Mouse (Mus musculus) heart, embryonic 13.5 days (tissue): ENCODE measurements around the gene Nudt4. TPM values are rescaled to one million over a fixed set of nuclear protein-coding genes. Genes with fewer than 3 reads are reported as not detected.

Experiments used
- ATAC-seq: fragments of 200-750 bp; cut with Nextera tagmentation; 2 replicates; pipeline ENCODE4 v1.8.0; 2017; ENCODE audit warnings: moderate TSS enrichment; ENCODE audit not compliant: insufficient number of reproducible peaks, low FRiP score, low TSS enrichment; ENCODE audit errors: extremely low read depth
- H3K27ac ChIP-seq: fragments of 300-500 bp; sonication (generic); replicated peaks from 2 replicates; pipeline ENCODE4 v1.5.1; 2015; ENCODE audit warnings: moderate library complexity, mild to moderate bottlenecking, inconsistent platforms
- H3K27me3 ChIP-seq: fragments of 300-500 bp; sonication (generic); replicated peaks from 2 replicates; pipeline ENCODE4 v1.6.1; 2015; ENCODE audit warnings: mild to moderate bottlenecking, inconsistent platforms
- H3K36me3 ChIP-seq: fragments of 300-500 bp; sonication (generic); 2 replicates; pipeline ENCODE4 v1.6.1; 2015; ENCODE audit warnings: mild to moderate bottlenecking, inconsistent platforms
- H3K4me1 ChIP-seq: fragments of 300-500 bp; sonication (generic); 2 replicates; pipeline ENCODE4 v1.6.1; 2015; ENCODE audit warnings: inconsistent platforms
- H3K4me2 ChIP-seq: fragments of 300-500 bp; sonication (generic); 2 replicates; pipeline ENCODE4 v1.6.1; 2015; ENCODE audit warnings: inconsistent platforms, mild to moderate bottlenecking, moderate library complexity
- H3K4me3 ChIP-seq: fragments of 300-500 bp; sonication (generic); 2 replicates; pipeline ENCODE4 v1.5.1; 2015; ENCODE audit warnings: moderate library complexity, mild to moderate bottlenecking, inconsistent platforms
- H3K9ac ChIP-seq: fragments of 300-500 bp; sonication (generic); 2 replicates; pipeline ENCODE4 v1.6.1; 2015; ENCODE audit warnings: inconsistent platforms, mild to moderate bottlenecking, moderate library complexity
- H3K9me3 ChIP-seq: fragments of 300-500 bp; sonication (generic); 2 replicates; pipeline ENCODE4 v1.6.1; 2016; ENCODE audit warnings: inconsistent platforms
- WGBS: fragments of 180-500 bp; shearing (Covaris S2); methylation state at CpG from one replicate; pipeline ENCODE4 v1.1.7; 2015; ENCODE audit warnings: mixed read lengths; 5-methylcytosine and 5-hydroxymethylcytosine counted together
- polyA plus RNA-seq: library from polyadenylated mRNA; unstranded; fragments of >200 nt; fragmentation: Nextera tagmentation; extraction: Ambion mirVana; gene quantifications from 2 replicates; pipeline ENCODE4 v1.2.1, GENCODE M21; 2015

Nudt4 gene
- polyA plus RNA-seq = 85.2 and 107 TPM in 2 replicates

DNA sequence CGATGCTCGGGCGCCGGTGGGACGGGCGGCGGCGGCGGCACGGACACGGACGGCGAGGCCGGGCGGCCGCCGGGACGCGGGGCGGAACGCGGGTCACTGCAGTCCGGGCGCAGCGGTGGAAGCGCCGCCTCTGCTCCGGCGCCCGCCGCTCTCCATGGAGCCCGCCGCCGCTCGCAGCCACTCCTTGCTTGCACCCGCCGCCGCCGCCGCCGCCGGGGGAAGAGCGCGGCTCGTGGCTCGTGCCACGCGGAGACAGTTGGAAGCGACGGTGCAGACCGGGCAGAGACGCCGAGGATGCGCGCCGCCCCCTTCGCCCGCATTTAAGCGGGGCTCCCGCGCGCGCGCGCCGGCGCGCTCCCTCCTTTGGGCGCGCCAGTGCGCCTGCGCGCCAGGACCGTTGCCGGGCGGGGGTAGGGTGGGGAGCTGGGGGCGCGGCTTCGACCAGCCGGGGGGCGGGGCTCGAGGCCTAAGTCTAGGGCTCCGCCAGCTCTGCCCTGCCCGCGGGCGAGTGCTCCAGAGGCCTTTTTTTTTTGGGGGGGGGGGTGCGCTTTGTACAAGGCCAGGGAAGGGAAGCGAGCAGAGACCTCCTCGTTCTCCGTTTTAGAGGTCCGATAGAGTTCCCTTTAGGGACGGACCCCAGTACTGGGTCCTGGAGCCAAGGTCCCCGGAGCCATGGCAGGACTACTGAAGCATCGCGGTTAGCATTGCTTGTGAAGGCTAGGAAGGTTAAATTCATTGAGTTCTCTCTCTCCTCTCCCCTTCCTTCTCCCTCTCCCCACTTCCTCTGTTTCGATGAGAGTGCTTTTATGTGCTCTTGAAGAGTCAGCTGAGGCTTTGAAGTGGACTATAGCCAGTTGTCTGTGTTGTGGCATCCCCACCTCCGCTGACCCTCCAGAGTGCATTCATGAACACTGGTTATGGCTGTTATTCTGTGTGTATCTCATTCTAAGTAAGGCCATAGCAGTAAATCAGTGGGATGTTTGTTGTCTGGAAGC is at the start of gene Nudt4:
Gene Nudt4 (minus strand): TSS at position 296 of the 995 bp plus-strand sequence.
- H3K9ac ChIP-seq = peak within 1 kb of the TSS; percentile 99
- 1% methylated on average over 74 of the region's 97 CpGs for WGBS

DNA sequence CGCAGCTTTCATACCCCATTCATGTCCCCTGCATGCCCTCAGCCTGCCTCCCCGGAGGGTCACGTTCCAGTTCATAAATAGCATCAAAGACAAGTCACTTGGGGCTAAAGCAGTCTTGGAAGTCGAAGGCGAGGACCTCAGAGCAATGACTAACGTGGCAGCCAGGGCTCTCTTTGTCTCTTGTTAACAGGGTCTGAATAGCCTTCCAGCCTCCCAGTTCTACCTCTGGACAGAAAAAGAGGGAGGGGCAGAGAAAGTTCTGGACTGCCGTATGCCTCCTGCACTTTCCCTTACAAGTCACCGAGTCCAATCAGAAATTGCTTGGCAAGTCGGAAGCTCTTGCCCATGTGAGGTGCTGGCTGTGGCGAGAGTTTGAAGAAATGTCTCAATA is 47.4 kb upstream of the Nudt4 start:
- no peaks in the 10 kb centered on the region for H3K9me3 ChIP-seq
- ATAC-seq = no peak; the same call in 1 of the 2 replicates
- H3K4me1 ChIP-seq = peaks cover 16% of the 10 kb centered on the region
- H3K9ac ChIP-seq = peak overlapping the region; percentile 38; the same call in 1 of the 2 replicates
- peak overlapping the region; percentile 18 for H3K4me3 ChIP-seq
- peak overlapping the region; percentile 56 for H3K4me2 ChIP-seq
- H3K27me3 ChIP-seq = no peaks in the 10 kb centered on the region
- peak overlapping the region; percentile 78 for H3K27ac ChIP-seq
- H3K36me3 ChIP-seq = no peaks in the 10 kb centered on the region
- 34% methylated on average over 10 of the region's 10 CpGs for WGBS

More for the DNA sequence above, at the start of gene Nudt4:
- H3K4me3 ChIP-seq = peak within 1 kb of the TSS; percentile 87
- peak; percentile 86 for ATAC-seq
- H3K4me1 ChIP-seq = peaks cover 42% of the 10 kb centered on the region
- peak within 1 kb of the TSS; percentile 96 for H3K27ac ChIP-seq
- H3K9me3 ChIP-seq = no peaks in the 10 kb centered on the region
- H3K27me3 ChIP-seq = no peaks in the 10 kb centered on the region
- 0 out of 2 replicates have a peak, but pooled peaks cover 9% of the 10 kb centered on the region for H3K36me3 ChIP-seq
- H3K4me2 ChIP-seq = peak within 1 kb of the TSS; percentile 83

DNA sequence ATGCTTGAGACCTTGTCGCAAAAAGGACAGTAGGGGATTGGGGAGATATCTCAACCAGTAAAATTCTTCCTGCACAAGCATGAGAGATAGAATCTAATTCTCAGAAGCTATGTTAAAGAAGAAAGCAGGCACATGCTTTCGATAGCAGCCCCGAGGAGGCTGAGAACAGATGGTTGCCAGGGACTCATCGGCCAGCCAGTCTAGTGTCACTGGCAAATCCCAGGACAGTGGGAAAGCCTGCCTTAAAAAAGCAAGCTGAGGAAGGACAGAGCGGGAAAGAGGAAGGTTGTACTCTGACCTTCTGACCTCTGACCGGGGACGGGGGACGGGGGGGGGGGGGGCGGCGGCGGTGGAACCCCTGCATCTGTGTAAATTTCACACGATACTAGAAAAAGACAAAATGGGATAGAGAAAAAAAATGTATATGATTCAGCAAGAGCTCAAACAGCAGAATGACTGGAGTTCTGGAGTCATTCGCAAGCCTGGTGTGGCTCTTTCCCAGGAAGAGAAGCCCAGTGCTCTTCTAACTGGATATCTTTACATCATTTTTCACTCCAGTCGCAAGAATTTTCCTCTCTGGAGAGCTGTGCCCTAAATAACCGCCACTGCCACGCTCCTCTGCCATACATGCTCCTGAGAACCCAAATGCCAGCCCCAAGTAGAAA is 46.9 kb upstream of the Nudt4 start:
- H3K27me3 ChIP-seq = no peaks in the 10 kb centered on the region
- peaks cover 16% of the 10 kb centered on the region for H3K4me1 ChIP-seq
- H3K27ac ChIP-seq = peak overlapping the region; percentile 78
- H3K9ac ChIP-seq = peak overlapping the region; percentile 38; the same call in 1 of the 2 replicates
- 33% methylated on average over 15 of the region's 16 CpGs for WGBS
- ATAC-seq = no peak
- H3K36me3 ChIP-seq = no peaks in the 10 kb centered on the region
- peak overlapping the region; percentile 56 for H3K4me2 ChIP-seq
- H3K9me3 ChIP-seq = no peaks in the 10 kb centered on the region
- H3K4me3 ChIP-seq = peak overlapping the region; percentile 18

DNA sequence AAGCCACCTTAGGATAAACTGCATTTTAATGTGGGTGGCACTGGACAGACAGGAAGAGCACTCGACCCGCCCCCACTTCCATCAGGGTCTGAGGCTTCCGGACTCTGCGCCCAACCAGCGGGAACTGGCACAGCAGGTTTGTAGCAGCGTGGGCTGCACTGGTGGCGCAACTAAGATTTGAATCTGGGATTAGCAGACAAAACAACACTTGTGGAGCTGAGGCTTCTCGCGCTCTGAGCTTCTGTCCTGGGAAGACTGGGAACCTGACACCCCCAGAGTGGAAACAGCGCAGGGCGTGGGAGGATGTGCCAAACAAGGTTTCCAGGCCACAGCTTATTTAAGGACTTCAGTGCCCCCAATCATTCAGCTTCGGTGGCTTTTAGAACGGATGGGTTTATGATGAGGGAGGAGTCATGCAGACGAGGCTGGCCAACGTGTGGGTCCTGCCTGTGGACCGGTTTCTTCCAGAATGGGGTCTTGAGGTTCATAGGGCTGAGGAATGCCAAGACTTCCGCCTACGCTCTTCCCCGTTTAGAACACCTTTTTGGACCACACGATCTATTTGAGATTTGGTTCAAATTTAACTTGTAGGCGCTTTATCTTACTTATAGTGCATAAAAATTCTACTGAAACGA is 41.1 kb upstream of the Nudt4 start:
- H3K9ac ChIP-seq = no peak overlapping the region
- ATAC-seq = no peak
- peaks cover 7% of the 10 kb centered on the region for H3K4me1 ChIP-seq
- H3K27ac ChIP-seq = no peak overlapping the region
- H3K4me2 ChIP-seq = peak overlapping the region; percentile 41
- H3K9me3 ChIP-seq = no peaks in the 10 kb centered on the region
- no peak overlapping the region for H3K4me3 ChIP-seq
- no peaks in the 10 kb centered on the region for H3K27me3 ChIP-seq
- H3K36me3 ChIP-seq = no peaks in the 10 kb centered on the region
- WGBS = 59% methylated on average over 22 of the region's 22 CpGs

DNA sequence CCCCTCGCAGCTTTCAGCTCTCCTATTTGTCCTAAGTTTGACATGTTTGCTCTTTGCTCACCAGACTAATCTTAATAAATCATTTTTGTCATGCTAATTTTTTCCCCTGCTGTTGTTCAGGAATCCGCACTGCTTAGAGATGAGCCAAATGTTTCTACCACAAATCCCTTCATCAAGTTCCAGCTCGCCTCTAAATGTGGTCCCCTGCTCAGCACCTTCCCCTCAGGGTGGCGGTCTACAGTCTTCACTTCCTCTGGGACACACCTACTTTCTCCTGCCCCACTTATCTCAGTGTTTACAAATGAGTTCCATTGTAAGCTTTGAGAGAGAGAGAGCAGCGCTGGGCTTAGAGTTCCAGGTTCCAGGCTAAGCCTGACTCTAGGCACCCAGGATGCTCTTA is 36.6 kb upstream of the Nudt4 start:
- Histone ChIP-seq H3K4me1 (peaks cover 14% of the 10 kb centered on the region), H3K4me2 (no peak overlapping the region), H3K9ac (no peak overlapping the region), H3K9me3 (no peaks in the 10 kb centered on the region), H3K4me3 (no peak overlapping the region), H3K36me3 (no peaks in the 10 kb centered on the region), H3K27me3 (no peaks in the 10 kb centered on the region), H3K27ac (no peak overlapping the region)
- no peak for ATAC-seq
- WGBS = 45% methylated on average over 5 of the region's 5 CpGs

DNA sequence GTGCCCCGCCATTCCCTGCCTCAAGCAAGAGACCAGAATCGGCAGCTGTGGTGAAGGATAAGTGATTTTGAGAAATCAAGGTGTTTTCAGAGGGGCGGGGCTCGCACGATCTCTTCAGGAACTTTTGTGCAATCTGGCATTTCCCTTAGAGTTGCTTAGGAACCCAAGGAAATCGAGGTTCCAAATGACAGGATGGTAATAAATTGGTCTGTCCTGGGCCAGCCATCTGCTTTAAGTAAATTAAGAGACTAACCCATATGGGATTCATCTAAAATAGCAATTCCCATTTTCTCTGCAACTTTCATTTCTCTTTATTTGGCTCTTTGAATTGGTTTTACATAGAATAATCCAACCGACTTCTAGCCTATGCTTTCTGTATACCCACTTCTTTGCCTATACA is 35.8 kb upstream of the Nudt4 start:
- Histone ChIP-seq H3K4me1 (peaks cover 11% of the 10 kb centered on the region), H3K9me3 (no peaks in the 10 kb centered on the region), H3K9ac (no peak overlapping the region), H3K4me2 (no peak overlapping the region), H3K4me3 (no peak overlapping the region), H3K27ac (no peak overlapping the region), H3K36me3 (no peaks in the 10 kb centered on the region), H3K27me3 (no peaks in the 10 kb centered on the region)
- WGBS = 76% methylated on average over 7 of the region's 7 CpGs
- ATAC-seq = no peak

DNA sequence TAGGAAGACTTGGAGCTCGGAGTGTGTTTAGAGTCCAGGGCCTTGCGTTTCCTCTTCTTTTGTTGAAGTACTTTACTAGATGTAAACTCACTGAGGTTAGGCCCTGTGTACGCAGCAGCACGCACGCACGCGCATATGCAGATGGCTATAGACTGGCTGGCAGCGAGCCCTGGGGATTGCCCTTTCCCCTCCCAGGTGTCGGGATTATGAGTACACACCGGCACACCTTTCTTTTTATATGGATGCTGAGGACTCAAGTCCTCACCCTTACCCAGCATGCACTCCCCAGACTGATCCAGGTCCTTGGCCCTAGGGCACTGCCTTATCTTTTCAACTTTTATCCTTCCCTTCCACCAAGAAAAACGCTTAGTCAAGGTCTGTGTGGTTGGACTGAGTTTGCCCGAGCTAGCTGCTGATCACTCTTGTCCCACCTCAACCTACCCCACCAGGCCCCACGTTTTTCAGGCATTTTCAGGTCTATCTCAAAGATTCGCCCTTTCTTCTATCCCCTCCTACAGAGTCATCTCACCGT is 34.2 kb upstream of the Nudt4 start:
- H3K4me2 ChIP-seq = 0 out of 2 replicates have a peak overlapping the region, but pooled peaks have one; percentile 11
- ATAC-seq = 0 out of 2 replicates have a peak, but pooled peaks have one; percentile 22

DNA sequence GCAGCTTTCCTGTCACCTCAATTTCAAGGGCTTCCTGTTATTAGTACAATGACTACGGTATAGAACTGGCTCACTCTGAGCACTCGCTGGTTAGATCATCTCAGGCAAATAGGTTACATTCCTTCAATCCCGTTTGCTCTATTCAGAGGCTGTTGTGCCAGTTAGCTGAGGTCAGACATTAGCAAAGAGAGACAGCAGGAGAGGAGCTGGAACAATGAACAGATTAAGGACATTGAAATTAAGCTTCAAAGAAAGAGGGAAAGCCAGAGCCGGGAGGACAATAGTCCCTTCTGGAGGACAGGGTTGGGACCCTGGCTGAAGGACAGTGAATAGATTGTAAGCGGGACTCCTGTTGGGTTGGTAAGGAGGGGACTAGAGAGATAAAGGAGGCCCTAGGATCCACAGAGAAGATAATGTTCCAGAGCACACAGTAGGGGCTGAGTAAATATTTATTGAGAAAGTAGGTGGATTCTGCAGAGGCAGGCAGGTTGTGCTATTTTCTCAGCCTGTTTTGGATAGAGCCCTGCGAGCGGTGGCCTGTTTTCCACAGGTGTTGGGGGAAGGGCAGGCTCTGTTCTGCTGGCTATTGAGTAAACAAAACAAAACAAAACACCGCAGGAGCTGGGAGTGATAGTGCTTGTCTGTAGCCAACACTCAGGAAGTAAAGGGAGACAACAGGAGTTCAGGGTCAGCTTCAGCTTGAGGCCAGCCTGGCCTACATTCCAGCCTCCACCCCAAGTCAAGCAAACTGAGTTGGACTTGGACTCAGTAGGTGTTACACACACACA is 32.1 kb upstream of the Nudt4 start:
- H3K9ac ChIP-seq = peak overlapping the region; percentile 52; the same call in 1 of the 2 replicates
- H3K4me1 ChIP-seq = peaks cover 10% of the 10 kb centered on the region
- peak overlapping the region; percentile 59 for H3K27ac ChIP-seq
- no peaks in the 10 kb centered on the region for H3K27me3 ChIP-seq
- WGBS = 36% methylated on average over 8 of the region's 8 CpGs
- H3K4me2 ChIP-seq = peak overlapping the region; percentile 34
- no peaks in the 10 kb centered on the region for H3K9me3 ChIP-seq
- 0 out of 2 replicates have a peak, but pooled peaks have one; percentile 22 for ATAC-seq
- no peak overlapping the region for H3K4me3 ChIP-seq
- no peaks in the 10 kb centered on the region for H3K36me3 ChIP-seq

More for the DNA sequence above, 34.2 kb upstream of the Nudt4 start:
- Histone ChIP-seq H3K27ac (no peak overlapping the region), H3K4me3 (no peak overlapping the region), H3K4me1 (peaks cover 10% of the 10 kb centered on the region), H3K36me3 (no peaks in the 10 kb centered on the region), H3K9me3 (no peaks in the 10 kb centered on the region), H3K9ac (no peak overlapping the region), H3K27me3 (no peaks in the 10 kb centered on the region)
- 83% methylated on average over 15 of the region's 15 CpGs for WGBS

DNA sequence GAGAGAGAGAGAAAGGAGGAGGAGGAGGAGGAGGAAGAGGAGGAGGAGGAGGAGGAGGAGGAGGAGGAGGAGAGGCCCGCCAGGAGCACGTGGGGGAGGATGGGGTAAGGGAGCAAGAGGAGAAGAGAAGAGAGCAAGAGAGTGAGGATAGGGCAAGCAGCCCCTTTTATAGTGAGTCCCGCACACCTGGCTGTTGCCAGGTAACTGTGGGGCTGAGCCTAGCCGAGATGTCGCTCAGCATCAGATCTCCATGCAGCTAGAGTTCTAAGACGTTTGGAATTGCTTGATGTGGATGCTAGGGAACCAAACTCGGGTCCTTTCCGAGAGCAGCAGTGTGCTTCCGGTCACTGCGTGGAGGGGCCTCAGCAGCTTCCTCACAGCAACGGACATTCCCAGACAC is 30.5 kb upstream of the Nudt4 start:
- Histone ChIP-seq H3K27me3 (no peaks in the 10 kb centered on the region), H3K4me1 (peaks cover 10% of the 10 kb centered on the region), H3K27ac (no peak overlapping the region), H3K36me3 (no peaks in the 10 kb centered on the region), H3K4me2 (no peak overlapping the region), H3K4me3 (no peak overlapping the region), H3K9ac (no peak overlapping the region), H3K9me3 (peaks cover 2% of the 10 kb centered on the region; the same call in 1 of the 2 replicates)
- ATAC-seq = no peak
- WGBS = 48% methylated on average over 10 of the region's 11 CpGs

DNA sequence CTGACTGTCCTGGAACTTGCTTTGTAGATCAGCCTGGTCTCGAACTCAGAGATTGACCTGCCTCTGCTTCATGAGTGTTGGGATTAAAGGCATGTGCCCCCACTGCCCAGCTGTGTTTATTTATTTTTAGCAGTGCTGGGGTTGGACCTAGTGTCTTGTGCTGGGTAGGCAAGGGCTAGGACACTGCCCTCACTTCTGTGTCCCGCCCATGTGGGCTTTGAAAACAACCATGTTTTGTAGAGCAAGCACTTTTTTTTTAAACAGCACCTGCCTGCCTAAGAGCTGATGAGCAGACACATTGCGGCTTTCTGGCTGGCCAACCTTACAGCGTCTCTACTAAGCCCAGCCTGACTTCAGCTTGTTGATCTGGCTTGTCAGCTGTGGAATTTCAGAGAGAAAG is 27.3 kb upstream of the Nudt4 start:
- H3K9me3 ChIP-seq = peaks cover 7% of the 10 kb centered on the region; the same call in 1 of the 2 replicates
- ATAC-seq = no peak
- 74% methylated on average over 4 of the region's 4 CpGs for WGBS
- H3K36me3 ChIP-seq = no peaks in the 10 kb centered on the region
- no peak overlapping the region for H3K27ac ChIP-seq
- H3K4me3 ChIP-seq = no peak overlapping the region
- H3K9ac ChIP-seq = no peak overlapping the region
- no peak overlapping the region for H3K4me2 ChIP-seq
- no peaks in the 10 kb centered on the region for H3K27me3 ChIP-seq
- peaks cover 10% of the 10 kb centered on the region for H3K4me1 ChIP-seq
